Mouse (Mus musculus): ENCODE measurements at regions not wholly inside any gene's neighbourhood (a gene's known extent, or its start where the extent isn't known, plus 50 kb on each side); places are given as distances from the start of the nearest gene placed in this dataset. TPM values are rescaled to one million over a fixed set of nuclear protein-coding genes. Genes with fewer than 3 reads are reported as not detected.

MicroRNA genes in the stretch of these regions (microRNA counts, 519-probe panel; counts per million panel counts)
- 31.7 counts per million for microRNA mmu-miR-2136

Small RNA genes in the stretch of these regions (microRNA-seq; reads per million reads assigned to microRNA genes)
- not detected for gene Mir2136
